8 mouse cellular contexts compared by ENCODE assay signal in genomic region chr4:131916425-131916824, GRCm38 (mm10). TPM values are rescaled to one million over a fixed set of nuclear protein-coding genes. Genes with fewer than 3 reads are reported as not detected.
DNase-seq lines count a peak whose midpoint lies in the region; ATAC-seq and TF ChIP-seq lines count a peak whose summit lies in the region.

No protein-coding gene starts in this region.

- ATAC-seq in embryonic facial prominence, embryonic 14.5 days (ENCODE audit: low read depth) = 0 out of 2 replicates have a peak, but pooled peaks have one; percentile 13
- ATAC-seq in heart, embryonic 12.5 days (ENCODE audit: insufficient number of reproducible peaks, low FRiP score) = no peak

- peak; percentile 62 for TF ChIP-seq CTCF in lung, adult 2 months (IDR thresholded peaks at IDR 0.05; ENCODE audit: insufficient read depth, low read length)

- H3K4me3 ChIP-seq in embryonic facial prominence, embryonic 14.5 days (ENCODE audit: low read depth, low read length) = no peak overlapping the region
- H3K4me3 ChIP-seq in heart, embryonic 12.5 days = no peak overlapping the region
- no peak overlapping the region for H3K4me3 ChIP-seq in lung, adult 2 months (replicated peaks; ENCODE audit: extremely low read depth, low read depth, low read length)

- peaks cover 50% of the 10 kb centered on the region for H3K4me1 ChIP-seq in embryonic facial prominence, embryonic 14.5 days (ENCODE audit: control insufficient read depth, insufficient read depth, low read length)
- H3K4me1 ChIP-seq in heart, embryonic 12.5 days (replicated peaks) = peaks cover 69% of the 10 kb centered on the region
- H3K4me1 ChIP-seq in lung, adult 2 months (ENCODE audit: control insufficient read depth, insufficient read depth, low read length) = peaks cover 8% of the 10 kb centered on the region

- no peak for TF ChIP-seq POLR2A in lung, adult 2 months (IDR thresholded peaks at IDR 0.05; ENCODE audit: borderline replicate concordance, extremely low read depth, low read depth, low read length)

- no peak overlapping the region for H3K9ac ChIP-seq in embryonic facial prominence, embryonic 14.5 days (ENCODE audit: low read depth, low read length)
- H3K9ac ChIP-seq in heart, embryonic 12.5 days = peak overlapping the region; percentile 4; the same call in 1 of the 2 replicates

- no peaks in the 10 kb centered on the region for H3K9me3 ChIP-seq in embryonic facial prominence, embryonic 14.5 days (ENCODE audit: control insufficient read depth, low read length)
- no peaks in the 10 kb centered on the region for H3K9me3 ChIP-seq in heart, embryonic 12.5 days (replicated peaks)

- no peaks in the 10 kb centered on the region for H3K36me3 ChIP-seq in embryonic facial prominence, embryonic 14.5 days (ENCODE audit: control insufficient read depth, insufficient read depth, low read length)
- no peaks in the 10 kb centered on the region for H3K36me3 ChIP-seq in heart, embryonic 12.5 days

- 8% methylated on average over 13 of the region's 15 CpGs for WGBS in embryonic facial prominence, embryonic 14.5 days
- WGBS in heart, embryonic 12.5 days = 6% methylated on average over 14 of the region's 15 CpGs
- WGBS in lung, adult 2 months = 9% methylated on average over 15 of the region's 15 CpGs

- peak; percentile 68 to 69 for DNase-seq in CD8-positive naive resting alpha-beta T cell, adult 2 months (ENCODE audit: low read depth in 2 of 2, low spot score in 2 of 2)
- DNase-seq in adrenal gland, postnatal 10 days = peak; percentile 90
- DNase-seq in embryonic facial prominence, embryonic 14.5 days (ENCODE audit: low spot score) = peak; percentile 50
- DNase-seq in layer of hippocampus, adult 8-10 months (ENCODE audit: low spot score in 2 of 2) = peak; percentile 46 to 65
- peak; percentile 82 for DNase-seq in lung, adult 2 months
- peak; percentile 75 for DNase-seq in right cerebral cortex, adult 18-20 months
- peak; percentile 73 to 78 for DNase-seq in urinary bladder, postnatal 36 days (ENCODE audit: low spot score in 2 of 2)

- peaks cover 32% of the 10 kb centered on the region for H3K27me3 ChIP-seq in embryonic facial prominence, embryonic 14.5 days (replicated peaks; ENCODE audit: control insufficient read depth, insufficient read depth, low read length)
- peaks cover 30% of the 10 kb centered on the region for H3K27me3 ChIP-seq in heart, embryonic 12.5 days (replicated peaks)

- H3K27ac ChIP-seq in embryonic facial prominence, embryonic 14.5 days (replicated peaks; ENCODE audit: low read depth, low read length) = no peak overlapping the region
- H3K27ac ChIP-seq in heart, embryonic 12.5 days (ENCODE audit: poor library complexity, severe bottlenecking) = no peak overlapping the region

- H3K4me2 ChIP-seq in embryonic facial prominence, embryonic 14.5 days (ENCODE audit: low read depth, low read length) = no peak overlapping the region
- H3K4me2 ChIP-seq in heart, embryonic 12.5 days = peak overlapping the region; percentile 67

RNA-seq across cellular contexts. Expression of gene Tmem200b, which starts 5.1 kb away (rescaled TPM):
- 1 to 10 TPM; 7.4 to 9.4 TPM for total RNA-seq in adrenal gland, postnatal 10 days (2021)
- 6.6 and 6.9 TPM in 2 replicates for polyA plus RNA-seq in embryonic facial prominence, embryonic 14.5 days (2014; fragmentation: Nextera tagmentation; extraction: Ambion mirVana)
- 6.9 and 8.2 TPM in 2 replicates for polyA plus RNA-seq in heart, embryonic 12.5 days (2016; fragmentation: Nextera tagmentation; extraction: Ambion mirVana)
- 1 to 10 TPM; 2.1 to 3.8 (median 3.2) TPM for total RNA-seq in layer of hippocampus, adult 8-10 months (2022)
- polyA plus RNA-seq in lung, adult 2 months (2012; rRNA removed) = 24.8 and 45.1 TPM in 2 replicates

RNA-seq across cellular contexts. Expression of gene Srsf4, which starts 43.0 kb away (rescaled TPM):
- total RNA-seq in adrenal gland, postnatal 10 days (2021) = 10 to 100 TPM; 65.9 to 68.7 TPM
- polyA plus RNA-seq in embryonic facial prominence, embryonic 14.5 days (2014; fragmentation: Nextera tagmentation; extraction: Ambion mirVana) = 87.3 and 96.8 TPM in 2 replicates
- polyA plus RNA-seq in heart, embryonic 12.5 days (2016; fragmentation: Nextera tagmentation; extraction: Ambion mirVana) = 86.1 and 87.1 TPM in 2 replicates
- total RNA-seq in layer of hippocampus, adult 8-10 months (2022) = 10 to 100 TPM; 62.6 to 72.1 (median 65.8) TPM
- polyA plus RNA-seq in lung, adult 2 months (2012; rRNA removed) = 38.0 and 49.9 TPM in 2 replicates
